Mouse (Mus musculus) MEL (cell line): Measurements from ENCODE around the gene Tubb5. TPM values are rescaled to one million over a fixed set of nuclear protein-coding genes. Genes with fewer than 3 reads are reported as not detected.
A peak's percentile ranks its signal among the peaks of the same experiment; 100 is the strongest.

Experiments used
- DNase-seq: peaks from one replicate; pipeline ENCODE4 v3.0.0; 2011; ENCODE audit warnings: low read depth, low spot score
- H3K27ac ChIP-seq: 2 replicates; pipeline ENCODE4 v1.5.1; 2012; ENCODE audit warnings: low read depth, mild to moderate bottlenecking, control low read depth, low read length, moderate library complexity; ENCODE audit not compliant: control insufficient read depth
- H3K27me3 ChIP-seq, 2 experiments: fragments of 150-350 bp in 1 of 2; sonication (generic) in 1 of 2; 2 replicates each; pipeline ENCODE4 v1.6.1; 2012; ENCODE audit warnings: low read length in 2 of 2, mild to moderate bottlenecking in 2 of 2, improper control_type of control experiment in 1 of 2, moderate library complexity in 1 of 2; ENCODE audit not compliant: insufficient read depth in 2 of 2, control insufficient read depth in 1 of 2
- H3K36me3 ChIP-seq, 2 experiments: 2 replicates each; pipeline ENCODE4 v1.6.1; 2012 to 2014; ENCODE audit warnings: low read length in 2 of 2, improper control_type of control experiment in 1 of 2, inconsistent platforms in 1 of 2, mild to moderate bottlenecking in 1 of 2; ENCODE audit not compliant: insufficient read depth in 2 of 2, control insufficient read depth in 1 of 2
- H3K4me1 ChIP-seq, 2 experiments: fragments of 150-350 bp in 1 of 2; sonication (generic) in 1 of 2; 2 replicates each; pipeline ENCODE4 v1.6.1; 2012; ENCODE audit warnings: low read length in 2 of 2, improper control_type of control experiment in 1 of 2, mild to moderate bottlenecking in 1 of 2; ENCODE audit not compliant: insufficient read depth in 2 of 2, control insufficient read depth in 1 of 2
- H3K4me3 ChIP-seq, 2 experiments: fragments of 150-350 bp in 1 of 2; sonication (generic) in 1 of 2; 2 replicates each; pipeline ENCODE4 v1.5.1; 2012; ENCODE audit warnings: low read depth in 2 of 2, low read length in 2 of 2, mild to moderate bottlenecking in 2 of 2, moderate library complexity in 2 of 2, control low read depth in 1 of 2, improper control_type of control experiment in 1 of 2; ENCODE audit not compliant: control insufficient read depth in 1 of 2, insufficient read depth in 1 of 2
- H3K79me2 ChIP-seq: 2 replicates; pipeline ENCODE4 v1.6.1; 2012; ENCODE audit warnings: mild to moderate bottlenecking, low read length, moderate library complexity; ENCODE audit not compliant: control insufficient read depth, poor library complexity, insufficient read depth
- H3K9ac ChIP-seq: 2 replicates; pipeline ENCODE4 v1.6.1; 2012; ENCODE audit warnings: low read depth, mild to moderate bottlenecking, control low read depth, low read length, moderate library complexity; ENCODE audit not compliant: control insufficient read depth, poor library complexity, severe bottlenecking
- H3K9me3 ChIP-seq: fragments of 150-350 bp; sonication (generic); replicated peaks from 2 replicates; pipeline ENCODE4 v1.6.1; 2012; ENCODE audit warnings: mild to moderate bottlenecking, low read length, improper control_type of control experiment, moderate library complexity; ENCODE audit not compliant: insufficient read depth
- BHLHE40 ChIP-seq: IDR thresholded peaks from 2 replicates; pipeline ENCODE4 v1.6.1; 2012; ENCODE audit warnings: low read depth, mild to moderate bottlenecking, inconsistent platforms, low read length, improper control_type of control experiment, borderline replicate concordance
- CHD2 ChIP-seq: IDR thresholded peaks from 2 replicates; pipeline ENCODE4 v1.6.1; 2011; ENCODE audit warnings: low read length, improper control_type of control experiment
- CTCF ChIP-seq, 3 experiments: IDR thresholded peaks in 2 of 3; conservative IDR thresholded peaks in 1 of 3; 2 replicates each; pipeline ENCODE4 v1.5.1; 2011 to 2012; ENCODE audit warnings: low read length in 3 of 3, low read depth in 2 of 3, mild to moderate bottlenecking in 2 of 3, improper control_type of control experiment in 1 of 3, inconsistent platforms in 1 of 3, mixed read lengths in 1 of 3, moderate library complexity in 1 of 3; ENCODE audit not compliant: control insufficient read depth in 1 of 3, insufficient read depth in 1 of 3, poor library complexity in 1 of 3, severe bottlenecking in 1 of 3
- ELF1 ChIP-seq: IDR thresholded peaks from 2 replicates; pipeline ENCODE4 v1.6.1; 2014; ENCODE audit warnings: low read depth, mild to moderate bottlenecking, inconsistent platforms, low read length, improper control_type of control experiment, moderate library complexity
- EP300 ChIP-seq, 2 experiments: IDR thresholded peaks; 2 replicates each; pipeline ENCODE4 v1.6.1; 2011; ENCODE audit warnings: improper control_type of control experiment in 2 of 2, low read length in 2 of 2, low read depth in 1 of 2, mild to moderate bottlenecking in 1 of 2
- ETS1 ChIP-seq: IDR thresholded peaks from 2 replicates; pipeline ENCODE4 v1.6.1; 2012; ENCODE audit warnings: low read depth, mild to moderate bottlenecking, inconsistent platforms, low read length, improper control_type of control experiment, moderate library complexity
- GATA1 ChIP-seq: IDR thresholded peaks from 2 replicates; pipeline ENCODE4 v1.6.1; 2011; ENCODE audit warnings: low read depth, low read length, improper control_type of control experiment
- KAT2A ChIP-seq: conservative IDR thresholded peaks from 2 replicates; pipeline ENCODE4 v1.6.1; 2012; ENCODE audit warnings: low read depth, low read length, improper control_type of control experiment, inconsistent platforms
- MYC ChIP-seq: IDR thresholded peaks from 2 replicates; pipeline ENCODE4 v1.6.1; 2011; ENCODE audit warnings: low read depth, mild to moderate bottlenecking, low read length, improper control_type of control experiment, moderate library complexity
- POLR2AphosphoS2 ChIP-seq: IDR thresholded peaks from 2 replicates; pipeline ENCODE4 v1.6.1; 2011; ENCODE audit warnings: low read length, improper control_type of control experiment
- RAD21 ChIP-seq: IDR thresholded peaks from 2 replicates; pipeline ENCODE4 v1.6.1; 2011; ENCODE audit warnings: mild to moderate bottlenecking, low read depth, low read length, improper control_type of control experiment
- SMC3 ChIP-seq: IDR thresholded peaks from 2 replicates; pipeline ENCODE4 v1.6.1; 2011; ENCODE audit warnings: low read depth, low read length, improper control_type of control experiment
- TAL1 ChIP-seq: IDR thresholded peaks from 2 replicates; pipeline ENCODE4 v1.6.1; 2012; ENCODE audit warnings: mild to moderate bottlenecking, inconsistent platforms, low read length, moderate library complexity, mixed read lengths
- TBP ChIP-seq: IDR thresholded peaks from 2 replicates; pipeline ENCODE4 v1.8.0; 2011; ENCODE audit warnings: low read depth, low read length, improper control_type of control experiment
- UBTF ChIP-seq: IDR thresholded peaks from 2 replicates; pipeline ENCODE4 v1.6.1; 2012; ENCODE audit warnings: low read depth, mild to moderate bottlenecking, inconsistent platforms, low read length, improper control_type of control experiment, moderate library complexity, borderline replicate concordance; ENCODE audit not compliant: insufficient read depth
- polyA plus RNA-seq, 2 experiments: library from polyadenylated mRNA; stranded (reverse) in 1 of 2; unstranded in 1 of 2; fragments of >175 nt in 1 of 2; fragments of >200 nt in 1 of 2; gene quantifications; 2 replicates each; pipeline versions ENCODE4 v1.2.1 to v1.2.4; 2012; ENCODE audit warnings: low replicate concordance in 2 of 2, low read depth in 1 of 2; ENCODE audit not compliant: insufficient read length in 2 of 2, insufficient read depth in 1 of 2, missing spikeins in 1 of 2
- total RNA-seq: library from RNA; depleted of rRNA; stranded (reverse); fragments of 300-350 nt; gene quantifications from 2 replicates; pipeline ENCODE4 v1.2.3, GENCODE M21; 2012

Gene Tubb5
- total and polyA plus RNA-seq, 3 experiments: 1,040 to 1,575 (median 1,137) TPM

- peak; percentile 88 for TF ChIP-seq ETS1
- TF ChIP-seq MYC: peak; percentile 91
These were observed 12.9 kb upstream of the Tubb5 start (continued) for GRCm38 (mm10) chr17:35850974-35851373.

DNA sequence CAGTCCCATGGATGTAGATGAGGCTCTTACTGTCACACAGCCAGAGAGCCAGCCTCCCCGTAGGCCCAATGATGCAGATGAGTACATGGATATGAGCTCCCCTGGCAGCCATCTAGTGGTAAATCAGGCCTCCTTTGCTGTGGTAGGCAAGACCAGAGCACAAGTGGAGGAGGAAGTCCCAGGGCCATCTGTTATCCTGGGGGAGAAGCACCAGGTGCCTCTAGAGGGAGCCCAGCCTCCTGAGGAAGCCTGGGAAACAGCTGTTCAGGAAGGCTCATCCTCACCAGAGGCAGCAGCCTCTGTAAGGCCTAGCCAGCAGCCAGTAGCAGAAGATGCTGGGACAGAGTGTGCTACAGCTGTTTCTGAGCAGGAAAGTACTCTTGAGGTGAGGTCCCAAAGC, 10.0 kb upstream of the Tubb5 start:
- peaks cover 23 to 33% of the 10 kb centered on the region in 2 experiments for H3K36me3 ChIP-seq
- peaks cover 27 to 31% of the 10 kb centered on the region in 2 experiments for H3K4me1 ChIP-seq
- no peaks in the 10 kb centered on the region for H3K27me3 ChIP-seq
- peaks cover 3% of the 10 kb centered on the region; the same call in 1 of the 2 replicates for H3K79me2 ChIP-seq
- H3K9me3 ChIP-seq: no peaks in the 10 kb centered on the region
- H3K9ac ChIP-seq: no peak overlapping the region
- peak; percentile 34 for DNase-seq
- H3K27ac ChIP-seq: no peak overlapping the region
- TF ChIP-seq SMC3 (peak; percentile 36), TBP (no peak), CTCF (IDR thresholded peaks at IDR 0.05 in 2 of 3, conservative IDR thresholded peaks at IDR 0.05 in 1 of 3; ENCODE audit: control insufficient read depth in 1 of 3, insufficient read depth in 1 of 3, low read depth in 2 of 3, low read length in 3 of 3, poor library complexity in 1 of 3, severe bottlenecking in 1 of 3) (peak in 2 of 3 experiments; percentile 17 to 40; a peak in 2 of 6 replicates), RAD21 (peak; percentile 3; the same call in 1 of the 2 replicates)
- H3K4me3 ChIP-seq: no peak overlapping the region

- H3K9ac ChIP-seq: no peak overlapping the region
These were observed 5.4 kb upstream of the Tubb5 start for GRCm38 (mm10) chr17:35843514-35843913.

DNA sequence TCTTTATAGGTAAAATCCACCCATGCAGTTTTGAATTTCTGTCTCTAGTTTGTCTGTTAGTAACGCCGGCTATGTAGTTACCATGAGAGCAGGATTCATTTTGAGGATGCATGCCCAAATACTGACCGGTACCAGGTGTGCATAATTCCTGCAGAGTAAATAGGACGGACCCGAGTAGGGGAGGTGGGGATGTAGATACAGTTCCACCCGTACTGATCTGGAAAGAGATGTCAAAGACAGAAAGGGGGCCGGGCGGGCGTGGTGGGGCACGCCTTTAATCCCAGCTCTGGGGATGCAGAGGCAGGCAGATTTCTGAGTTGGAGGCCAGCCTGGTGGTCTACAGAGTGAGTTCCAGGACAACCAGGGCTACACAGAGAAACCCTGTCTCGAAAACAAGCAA, 3.9 kb upstream of the Tubb5 start:
- peak overlapping the region; percentile 98 for H3K27ac ChIP-seq
- peak overlapping the region; percentile 86 for H3K9ac ChIP-seq
- peaks cover 0 to 22% of the 10 kb centered on the region in 2 experiments; a peak in 3 of 4 replicates for H3K4me1 ChIP-seq
- H3K27me3 ChIP-seq: no peaks in the 10 kb centered on the region
- peaks cover under 1 to 23% of the 10 kb centered on the region in 2 experiments; a peak in 2 of 4 replicates for H3K36me3 ChIP-seq
- H3K9me3 ChIP-seq: no peaks in the 10 kb centered on the region
- peak overlapping the region; percentile 52 to 84 for H3K4me3 ChIP-seq
- peaks cover 28% of the 10 kb centered on the region for H3K79me2 ChIP-seq
- TF ChIP-seq KAT2A: no peak
- TF ChIP-seq BHLHE40: no peak
- TF ChIP-seq EP300 (IDR thresholded peaks at IDR 0.05; ENCODE audit: low read depth in 1 of 2, low read length in 2 of 2): no peak
- no peak for TF ChIP-seq ELF1
- no peak for TF ChIP-seq CHD2
- TF ChIP-seq TAL1: no peak
- no peak for TF ChIP-seq UBTF
- no peak for TF ChIP-seq GATA1
- no peak for DNase-seq

More at GRCm38 (mm10) chr17:35843514-35843913, 5.4 kb upstream of the Tubb5 start:
- Histone ChIP-seq H3K4me1 (peaks cover 0 to 22% of the 10 kb centered on the region in 2 experiments; a peak in 3 of 4 replicates), H3K36me3 (peaks cover 4 to 24% of the 10 kb centered on the region in 2 experiments; a peak in 3 of 4 replicates), H3K27me3 (no peaks in the 10 kb centered on the region), H3K27ac (no peak overlapping the region), H3K79me2 (peaks cover 18% of the 10 kb centered on the region), H3K4me3 (no peak overlapping the region), H3K9me3 (no peaks in the 10 kb centered on the region)
- DNase-seq: no peak
- TF ChIP-seq CTCF (IDR thresholded peaks at IDR 0.05 in 2 of 3, conservative IDR thresholded peaks at IDR 0.05 in 1 of 3; ENCODE audit: control insufficient read depth in 1 of 3, insufficient read depth in 1 of 3, low read depth in 2 of 3, low read length in 3 of 3, poor library complexity in 1 of 3, severe bottlenecking in 1 of 3) (peak in 1 of 3 experiments; percentile 41; a peak in 2 of 6 replicates), POLR2AphosphoS2 (no peak)
